8 mouse cellular contexts compared by ENCODE assay signal in the genomic region with DNA sequence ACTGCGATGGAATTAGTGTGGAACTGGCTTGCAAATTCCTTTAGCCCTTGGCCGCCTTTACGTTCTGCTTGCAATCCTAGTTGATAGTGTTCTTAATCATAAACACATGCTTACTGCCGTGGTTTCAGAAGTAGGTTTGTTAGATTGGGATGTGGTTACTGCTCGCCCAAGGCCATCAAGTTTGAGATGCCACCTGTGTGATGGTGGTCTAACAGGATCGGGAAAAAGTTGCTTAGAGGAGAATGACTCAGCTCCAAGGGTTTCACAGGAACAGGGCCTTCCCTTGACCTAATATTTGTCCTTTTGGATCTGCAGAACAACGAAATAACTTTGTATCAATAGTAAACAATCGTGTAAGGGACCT. TPM values are rescaled to one million over a fixed set of nuclear protein-coding genes. Genes with fewer than 3 reads are reported as not detected.
DNase-seq lines count a peak whose midpoint lies in the region; ATAC-seq and TF ChIP-seq lines count a peak whose summit lies in the region.

No protein-coding gene starts in this region.

- no peaks in the 10 kb centered on the region for H3K36me3 ChIP-seq in embryonic facial prominence, embryonic 11.5 days (replicated peaks; ENCODE audit: control insufficient read depth, insufficient read depth, low read depth, low read length)
- H3K36me3 ChIP-seq in intestine, postnatal 0 days (ENCODE audit: control insufficient read depth, insufficient read depth), result peaks cover 20% of the 10 kb centered on the region
- H3K36me3 ChIP-seq in neural tube, embryonic 15.5 days, result peaks cover 16% of the 10 kb centered on the region

- TF ChIP-seq CTCF in lung, adult 2 months (IDR thresholded peaks at IDR 0.05; ENCODE audit: insufficient read depth, low read length), result no peak
- TF ChIP-seq CTCF in intestine, postnatal 0 days (IDR thresholded peaks at IDR 0.05; ENCODE audit: low read depth), result no peak

- H3K27ac ChIP-seq in embryonic facial prominence, embryonic 11.5 days (replicated peaks; ENCODE audit: low read depth, low read length), result no peak overlapping the region
- H3K27ac ChIP-seq in intestine, postnatal 0 days (ENCODE audit: low read depth, low read length), result no peak overlapping the region
- peak overlapping the region; percentile 75 for H3K27ac ChIP-seq in neural tube, embryonic 15.5 days (replicated peaks)

- no peaks in the 10 kb centered on the region for H3K27me3 ChIP-seq in embryonic facial prominence, embryonic 11.5 days (ENCODE audit: control insufficient read depth, insufficient read depth, low read length)
- H3K27me3 ChIP-seq in intestine, postnatal 0 days (replicated peaks; ENCODE audit: control insufficient read depth, insufficient read depth, low read length), result no peaks in the 10 kb centered on the region
- no peaks in the 10 kb centered on the region for H3K27me3 ChIP-seq in neural tube, embryonic 15.5 days (replicated peaks)

- H3K9me3 ChIP-seq in embryonic facial prominence, embryonic 11.5 days (replicated peaks; ENCODE audit: control insufficient read depth, low read length), result no peaks in the 10 kb centered on the region
- H3K9me3 ChIP-seq in intestine, postnatal 0 days (ENCODE audit: control insufficient read depth), result no peaks in the 10 kb centered on the region
- no peaks in the 10 kb centered on the region for H3K9me3 ChIP-seq in neural tube, embryonic 15.5 days (replicated peaks)

- peak overlapping the region; percentile 85 for H3K4me3 ChIP-seq in lung, adult 2 months (replicated peaks; ENCODE audit: extremely low read depth, low read depth, low read length)
- H3K4me3 ChIP-seq in embryonic facial prominence, embryonic 11.5 days (ENCODE audit: low read depth, low read length), result peak overlapping the region; percentile 44
- peak overlapping the region; percentile 66 for H3K4me3 ChIP-seq in intestine, postnatal 0 days (ENCODE audit: low read depth, low read length)
- H3K4me3 ChIP-seq in neural tube, embryonic 15.5 days (replicated peaks), result peak overlapping the region; percentile 62

- peak overlapping the region; percentile 52 for H3K9ac ChIP-seq in embryonic facial prominence, embryonic 11.5 days (replicated peaks; ENCODE audit: low read length)
- peak overlapping the region; percentile 53; the same call in 1 of the 2 replicates for H3K9ac ChIP-seq in intestine, postnatal 0 days (ENCODE audit: low read depth, low read length)
- H3K9ac ChIP-seq in neural tube, embryonic 15.5 days (replicated peaks), result peak overlapping the region; percentile 66

- H3K4me2 ChIP-seq in embryonic facial prominence, embryonic 11.5 days (ENCODE audit: low read depth, low read length), result peak overlapping the region; percentile 58
- peak overlapping the region; percentile 83 for H3K4me2 ChIP-seq in intestine, postnatal 0 days (replicated peaks; ENCODE audit: low read depth)
- H3K4me2 ChIP-seq in neural tube, embryonic 15.5 days, result peak overlapping the region; percentile 85

- peaks cover 11% of the 10 kb centered on the region for H3K4me1 ChIP-seq in lung, adult 2 months (ENCODE audit: control insufficient read depth, insufficient read depth, low read length)
- H3K4me1 ChIP-seq in embryonic facial prominence, embryonic 11.5 days (ENCODE audit: control insufficient read depth, insufficient read depth, low read length), result no peaks in the 10 kb centered on the region
- H3K4me1 ChIP-seq in intestine, postnatal 0 days (replicated peaks; ENCODE audit: control insufficient read depth, insufficient read depth, low read length), result no peaks in the 10 kb centered on the region
- H3K4me1 ChIP-seq in neural tube, embryonic 15.5 days, result peaks cover 24% of the 10 kb centered on the region

- 12% methylated on average over 8 of the region's 8 CpGs for WGBS in lung, adult 2 months
- WGBS in embryonic facial prominence, embryonic 11.5 days, result 21% methylated on average over 8 of the region's 8 CpGs
- 15% methylated on average over 8 of the region's 8 CpGs for WGBS in intestine, postnatal 0 days
- 23% methylated on average over 8 of the region's 8 CpGs for WGBS in neural tube, embryonic 15.5 days

- no peak for ATAC-seq in embryonic facial prominence, embryonic 11.5 days (replicated peaks; ENCODE audit: insufficient number of reproducible peaks, low FRiP score, low TSS enrichment, low read depth)
- no peak for ATAC-seq in intestine, postnatal 0 days
- no peak for ATAC-seq in neural tube, embryonic 15.5 days (ENCODE audit: low FRiP score)
- no peak for ATAC-seq in CD4-positive, CD25-positive, alpha-beta regulatory T cell, adult 4 months

- no peak for DNase-seq in lung, adult 2 months
- no peak for DNase-seq in lung, adult 18-20 months
- peak; percentile 43 for DNase-seq in embryonic facial prominence, embryonic 11.5 days (ENCODE audit: low spot score)
- no peak for DNase-seq in frontal cortex, adult 2 months (ENCODE audit: extremely low spot score in 1 of 2, low spot score in 1 of 2)
- no peak for DNase-seq in right cerebral cortex, postnatal 25 days

- no peak for TF ChIP-seq POLR2A in lung, adult 2 months (IDR thresholded peaks at IDR 0.05; ENCODE audit: borderline replicate concordance, extremely low read depth, low read depth, low read length)

RNA-seq across cellular contexts. Expression of gene Abhd4, which starts 5.7 kb away (rescaled TPM):
- 53.5 and 70.4 TPM in 2 replicates for polyA plus RNA-seq in lung, adult 2 months (2012; rRNA removed)
- 44.3 and 47.4 TPM in 2 replicates for polyA plus RNA-seq in embryonic facial prominence, embryonic 11.5 days (2014; fragmentation: Nextera tagmentation; extraction: Ambion mirVana)
- 38.3 and 38.4 TPM in 2 replicates for polyA plus RNA-seq in intestine, postnatal 0 days (2015; fragmentation: Nextera tagmentation; extraction: Ambion mirVana)
- 54.0 and 58.6 TPM in 2 replicates for polyA plus RNA-seq in neural tube, embryonic 15.5 days (2015; fragmentation: Nextera tagmentation; extraction: Ambion mirVana)
- polyA plus RNA-seq in frontal cortex, adult 2 months (2012; rRNA removed), result 57.3 and 71.9 TPM in 2 replicates
- 10 to 100 TPM; 19.5 to 30.2 TPM for polyA plus RNA-seq in CD4-positive, CD25-positive, alpha-beta regulatory T cell, adult 4 months (2017; shearing (Covaris generic))

RNA-seq across cellular contexts. Expression of gene Dad1, which starts 5.8 kb away (rescaled TPM):
- 516 and 573 TPM in 2 replicates for polyA plus RNA-seq in lung, adult 2 months (2012; rRNA removed)
- polyA plus RNA-seq in embryonic facial prominence, embryonic 11.5 days (2014; fragmentation: Nextera tagmentation; extraction: Ambion mirVana), result 256 and 271 TPM in 2 replicates
- 484 and 492 TPM in 2 replicates for polyA plus RNA-seq in intestine, postnatal 0 days (2015; fragmentation: Nextera tagmentation; extraction: Ambion mirVana)
- polyA plus RNA-seq in neural tube, embryonic 15.5 days (2015; fragmentation: Nextera tagmentation; extraction: Ambion mirVana), result 414 and 416 TPM in 2 replicates
- 204 and 283 TPM in 2 replicates for polyA plus RNA-seq in frontal cortex, adult 2 months (2012; rRNA removed)
- polyA plus RNA-seq in CD4-positive, CD25-positive, alpha-beta regulatory T cell, adult 4 months (2017; shearing (Covaris generic)), result 100 to 1,000 TPM; 437 to 457 TPM

RNA-seq across cellular contexts. Expression of gene Olfr49, which starts 25.0 kb away (rescaled TPM):
- polyA plus RNA-seq in lung, adult 2 months (2012; rRNA removed), result not detected in 2 replicates
- polyA plus RNA-seq in embryonic facial prominence, embryonic 11.5 days (2014; fragmentation: Nextera tagmentation; extraction: Ambion mirVana), result not detected in 2 replicates
- 0.14 TPM in 1 of 2 replicates, not detected in the other for polyA plus RNA-seq in intestine, postnatal 0 days (2015; fragmentation: Nextera tagmentation; extraction: Ambion mirVana)
- not detected in 2 replicates for polyA plus RNA-seq in neural tube, embryonic 15.5 days (2015; fragmentation: Nextera tagmentation; extraction: Ambion mirVana)
- polyA plus RNA-seq in frontal cortex, adult 2 months (2012; rRNA removed), result not detected in 2 replicates
- under 1 TPM in 1 of 2 experiments, not detected in 1; 0.11 TPM for polyA plus RNA-seq in CD4-positive, CD25-positive, alpha-beta regulatory T cell, adult 4 months (2017; shearing (Covaris generic))
